Mouse (Mus musculus) small intestine, adult 2 months (tissue): ENCODE measurements around the gene Hist2h4. TPM values are rescaled to one million over a fixed set of nuclear protein-coding genes. Genes with fewer than 3 reads are reported as not detected.
"Not testable (repeated sequence)": the region's sequence is repeated elsewhere in the genome, so short reads cannot be mapped to it uniquely, and the experiment has no call there.

ENCODE experiments used
- H3K27ac ChIP-seq: fragments of 200-500 bp; 2 replicates; pipeline ENCODE4 v1.5.1; 2012; ENCODE audit warnings: low read depth, low read length, control low read depth, inconsistent platforms; ENCODE audit not compliant: insufficient read depth
- H3K27me3 ChIP-seq: fragments of 200-500 bp; 2 replicates; pipeline ENCODE4 v1.6.1; 2012; ENCODE audit warnings: mild to moderate bottlenecking, moderate library complexity, low read length, inconsistent platforms; ENCODE audit not compliant: control insufficient read depth, insufficient read depth
- H3K36me3 ChIP-seq: fragments of 200-500 bp; 2 replicates; pipeline ENCODE4 v1.6.1; 2012; ENCODE audit warnings: mild to moderate bottlenecking, low read length, control low read depth, inconsistent platforms; ENCODE audit not compliant: control insufficient read depth, insufficient read depth
- H3K4me1 ChIP-seq: fragments of 200-500 bp; 2 replicates; pipeline ENCODE4 v1.6.1; 2012; ENCODE audit warnings: low read length, inconsistent platforms, mixed read lengths; ENCODE audit not compliant: control insufficient read depth, insufficient read depth, insufficient read length
- H3K4me3 ChIP-seq: fragments of 200-500 bp; 2 replicates; pipeline ENCODE4 v1.5.1; 2012; ENCODE audit warnings: low read depth, mild to moderate bottlenecking, control low read depth, inconsistent platforms, low read length, moderate library complexity
- CTCF ChIP-seq: fragments of 200-500 bp; IDR thresholded peaks from 2 replicates; pipeline ENCODE4 v1.5.1; 2012; ENCODE audit warnings: low read depth, mild to moderate bottlenecking, control low read depth, inconsistent platforms, low read length, moderate library complexity, mixed read lengths; ENCODE audit not compliant: insufficient replicate concordance, insufficient read length; ENCODE audit errors: extremely low read depth
- POLR2A ChIP-seq: fragments of 200-500 bp; IDR thresholded peaks from 2 replicates; pipeline ENCODE4 v1.6.1; 2012; ENCODE audit warnings: low read depth, mild to moderate bottlenecking, control low read depth, inconsistent platforms, low read length, moderate library complexity
- WGBS: fragments of 180-500 bp; shearing (Covaris S2); methylation state at CpG from one replicate; pipeline ENCODE4 v1.1.7; 2018; 5-methylcytosine and 5-hydroxymethylcytosine counted together
- polyA plus RNA-seq: library from polyadenylated mRNA; depleted of rRNA; stranded (reverse); fragments of >200 nt; gene quantifications from 2 replicates; pipeline ENCODE4 v1.2.3, GENCODE M21; 2012

Gene Hist2h4
- polyA plus RNA-seq, 1 experiment, result 6.3 TPM

GRCm38 (mm10) chr3:96280660-96281059 is 17.5 kb upstream of the Hist2h4 start:
- WGBS, result 64% methylated on average over 6 of the region's 6 CpGs
- Histone ChIP-seq H3K27ac (no peak overlapping the region), H3K4me1 (peaks cover 3% of the 10 kb centered on the region; the same call in 1 of the 2 replicates), H3K27me3 (peaks cover 10% of the 10 kb centered on the region), H3K36me3 (no peaks in the 10 kb centered on the region), H3K4me3 (no peak overlapping the region)
- TF ChIP-seq POLR2A (no peak), CTCF (no peak)

GRCm38 (mm10) chr3:96277800-96278624 is 14.9 kb upstream of the Hist2h4 start:
- H3K36me3 ChIP-seq, result no peaks in the 10 kb centered on the region
- H3K27ac ChIP-seq, result peak overlapping the region; percentile 63; the same call in 1 of the 2 replicates
- WGBS, result 1% methylated on average over 49 of the region's 49 CpGs
- peak overlapping the region; percentile 72 for H3K4me3 ChIP-seq
- peaks cover 3% of the 10 kb centered on the region; the same call in 1 of the 2 replicates for H3K4me1 ChIP-seq
- TF ChIP-seq CTCF, result peak; percentile 82
- no peak for TF ChIP-seq POLR2A
- H3K27me3 ChIP-seq, result 0 out of 2 replicates have a peak, but pooled peaks cover 2% of the 10 kb centered on the region

GRCm38 (mm10) chr3:96277428-96277799 is 14.3 kb upstream of the Hist2h4 start:
- WGBS, result 25% methylated on average over 8 of the region's 8 CpGs
- Histone ChIP-seq H3K4me3 (peak overlapping the region; percentile 72), H3K27me3 (0 out of 2 replicates have a peak, but pooled peaks cover 2% of the 10 kb centered on the region), H3K4me1 (peaks cover 3% of the 10 kb centered on the region; the same call in 1 of the 2 replicates), H3K36me3 (no peaks in the 10 kb centered on the region), H3K27ac (no peak overlapping the region)
- TF ChIP-seq POLR2A (no peak), CTCF (no peak)

GRCm38 (mm10) chr3:96273591-96274465 is 10.7 kb upstream of the Hist2h4 start:
- WGBS, result 88% methylated on average over 17 of the region's 17 CpGs
- Histone ChIP-seq H3K36me3 (no peaks in the 10 kb centered on the region), H3K4me3 (no peak overlapping the region), H3K27ac (0 out of 2 replicates have a peak overlapping the region, but pooled peaks have one; percentile 15), H3K4me1 (peaks cover 3% of the 10 kb centered on the region; the same call in 1 of the 2 replicates), H3K27me3 (0 out of 2 replicates have a peak, but pooled peaks cover 2% of the 10 kb centered on the region)
- TF ChIP-seq CTCF (no peak), POLR2A (no peak)

GRCm38 (mm10) chr3:96269511-96270474 is 6.7 kb upstream of the Hist2h4 start, which contains the start of gene Hist2h2bb:
TSS of gene Hist2h2bb (plus strand) at chr3:96269752.
- TF ChIP-seq CTCF (no peak), POLR2A (peak; percentile 98)
- WGBS, result under 1% methylated on average over 45 of the region's 45 CpGs
- no peaks in the 10 kb centered on the region for H3K27me3 ChIP-seq
- H3K4me1 ChIP-seq, result peaks cover 2% of the 10 kb centered on the region; the same call in 1 of the 2 replicates
- H3K27ac ChIP-seq, result peak within 1 kb of the TSS; percentile 97
- peak within 1 kb of the TSS; percentile 68 for H3K4me3 ChIP-seq
- H3K36me3 ChIP-seq, result no peaks in the 10 kb centered on the region

GRCm38 (mm10) chr3:96268776-96269378 is 5.8 kb upstream of the Hist2h4 start:
- WGBS, result under 1% methylated on average over 18 of the region's 44 CpGs
- not testable (repeated sequence) for H3K36me3 ChIP-seq, H3K27me3 ChIP-seq, H3K4me1 ChIP-seq
- peak overlapping the region; percentile 97 for H3K27ac ChIP-seq
- peak overlapping the region; percentile 66 for H3K4me3 ChIP-seq
